Mouse (Mus musculus) embryo, embryonic 9.5 days (tissue): Measurements from ENCODE around the gene Cstf2.

Experiments
- DNase-seq: peaks from one replicate; pipeline ENCODE4 v3.0.0-alpha.2; 2017; ENCODE audit errors: extremely low spot score

Gene Cstf2

DNA sequence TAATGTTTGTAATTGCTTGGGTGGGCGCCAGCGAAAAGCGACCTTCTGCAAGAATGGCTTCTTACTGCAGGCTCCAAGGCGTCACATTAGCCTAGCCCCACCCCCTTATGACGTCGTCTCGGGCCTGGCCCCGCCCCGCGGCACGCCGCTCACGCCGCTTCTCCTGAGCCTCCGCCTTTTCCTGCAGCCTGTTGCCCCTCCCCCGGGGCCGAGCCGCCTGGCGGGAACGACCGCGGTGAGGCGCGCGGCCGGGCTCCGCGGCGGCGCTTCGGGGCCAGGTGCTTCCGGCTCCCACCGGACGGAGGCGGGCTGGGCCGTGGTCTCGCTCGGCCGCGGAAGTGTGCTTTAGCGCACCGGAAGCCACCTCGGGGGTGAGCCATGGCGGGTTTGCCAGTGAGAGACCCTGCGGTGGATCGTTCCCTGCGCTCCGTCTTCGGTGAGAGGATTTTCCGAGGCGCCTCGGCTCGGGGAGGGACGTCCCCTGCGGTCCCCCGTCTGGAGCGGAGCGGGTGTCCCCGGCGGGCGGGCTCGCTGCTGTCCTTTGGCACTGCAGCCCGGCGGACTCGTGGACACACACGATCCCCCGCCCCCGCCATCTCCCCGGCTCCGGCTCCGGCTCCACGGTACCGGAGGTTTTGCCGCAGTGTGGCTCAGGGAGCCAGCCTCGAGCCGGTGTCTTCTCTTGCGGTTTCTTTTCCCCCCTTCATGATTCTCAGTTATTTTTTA lies at the start of gene Cstf2:
Cstf2 (plus strand) TSS at position 201 of the 726 bp plus-strand sequence.
- peak; percentile 86 for DNase-seq

GRCm38 (mm10) chrX:134019005-134019404 lies 40.0 kb upstream of the Cstf2 start:
- peak; percentile 64 for DNase-seq

DNA sequence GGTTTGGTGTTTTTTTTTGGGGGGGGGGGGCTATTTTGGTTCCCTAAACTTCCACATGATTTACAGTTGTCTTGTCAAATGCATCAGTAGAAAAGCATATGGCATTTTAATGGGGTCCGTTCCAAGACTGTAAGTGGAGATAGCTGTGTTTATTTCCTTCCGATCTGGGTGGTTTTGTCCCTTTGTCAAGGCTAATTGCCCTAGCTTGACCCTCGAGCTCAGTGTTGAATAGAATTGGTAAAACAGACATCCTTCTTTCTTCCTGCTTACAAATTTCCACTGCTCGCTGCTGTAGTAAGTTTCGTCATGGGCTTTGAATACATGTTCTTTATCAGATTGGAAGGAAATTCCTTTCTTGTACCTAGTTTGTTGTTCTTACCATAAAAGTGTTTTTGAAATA lies 38.3 kb upstream of the Cstf2 start:
- DNase-seq, result no peak

DNA sequence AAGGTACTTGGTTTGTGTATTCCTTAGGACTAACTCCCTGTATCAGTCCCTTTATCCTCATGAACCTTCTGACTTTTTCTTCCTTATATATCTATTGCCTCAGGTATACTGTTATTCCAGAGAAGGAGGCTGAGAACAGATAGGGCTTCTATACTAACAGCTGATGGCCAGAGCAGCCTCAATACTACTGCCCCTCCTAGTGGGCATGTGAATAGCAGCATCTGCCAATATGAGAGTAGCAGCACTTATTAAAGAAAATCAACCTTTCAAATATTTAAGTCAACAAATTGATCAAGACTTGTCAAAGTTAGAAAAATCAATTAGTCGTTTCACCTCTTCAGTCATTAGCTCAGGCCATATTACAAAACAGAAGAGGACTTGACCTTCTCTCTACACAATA lies 10.0 kb upstream of the Cstf2 start:
- no peak for DNase-seq

DNA sequence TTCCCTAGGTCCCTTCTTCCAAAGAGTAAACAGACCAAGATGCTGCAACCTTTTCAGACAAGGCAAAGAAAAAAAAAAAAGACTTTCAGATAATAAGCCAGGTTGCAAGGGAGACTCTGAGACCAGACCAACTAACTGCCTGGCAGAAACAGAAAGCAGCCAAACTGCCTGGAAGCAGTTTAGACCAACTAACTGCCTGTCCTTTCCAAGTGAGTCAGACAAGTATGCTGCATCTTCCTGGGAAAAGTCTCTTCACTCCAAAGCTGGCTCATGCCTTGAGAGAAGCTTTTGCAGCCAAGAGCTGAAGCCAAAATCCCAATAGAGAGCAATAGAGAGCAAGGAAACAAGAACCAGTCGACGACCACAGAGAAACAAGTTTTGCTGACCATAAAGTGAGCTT lies 2.1 kb upstream of the Cstf2 start:
- DNase-seq, result no peak

- no peak for DNase-seq
These were observed 729 bp upstream of the Cstf2 start for GRCm38 (mm10) chrX:134058040-134058875.

DNA sequence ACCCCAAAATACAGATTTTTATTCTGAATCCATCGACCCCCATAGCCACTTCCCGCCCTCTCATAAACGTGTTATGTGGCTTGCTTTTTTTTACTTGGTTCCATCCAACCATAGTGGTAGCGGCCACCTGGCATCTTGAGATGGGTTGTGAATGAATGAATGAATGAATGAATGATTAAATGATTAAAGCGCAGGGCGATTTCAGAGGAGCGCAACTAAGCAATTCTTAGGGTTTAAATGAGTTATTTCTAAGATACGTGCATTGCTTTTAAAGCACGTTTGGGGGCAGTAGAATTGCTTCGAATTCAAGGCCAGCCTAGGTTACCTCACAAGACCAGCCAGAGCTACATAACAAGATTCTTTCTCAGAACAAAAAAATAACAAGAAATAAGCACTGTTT lies 777 bp downstream of the Cstf2 start:
- peak; percentile 6 for DNase-seq

- no peak for DNase-seq
These were observed 26.5 kb downstream of the Cstf2 start for GRCm38 (mm10) chrX:134085453-134085852.

- DNase-seq, result no peak
These were observed 43.7 kb downstream of the Cstf2 start for GRCm38 (mm10) chrX:134102641-134103040.

DNA sequence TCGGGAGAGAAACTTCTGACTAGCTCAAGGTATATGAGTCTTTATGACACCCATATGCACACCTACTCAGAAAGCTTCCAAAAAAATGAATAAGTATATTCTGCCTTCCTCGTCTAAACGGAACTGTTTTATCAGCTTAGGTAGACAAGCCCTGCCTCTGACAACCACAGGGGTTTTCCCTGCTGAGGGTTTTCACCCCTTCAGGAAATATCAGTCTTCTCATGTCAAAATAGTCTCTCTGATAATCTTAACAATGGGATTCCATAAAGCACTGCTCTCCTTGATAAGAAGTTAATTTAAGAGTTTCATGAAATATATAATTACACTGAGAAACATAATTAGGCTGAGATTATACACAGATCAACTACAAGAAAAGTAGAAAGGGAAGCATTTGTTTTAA lies 52.8 kb downstream of the Cstf2 start:
- DNase-seq, result no peak

- no peak for DNase-seq
These were observed 57.4 kb downstream of the Cstf2 start for GRCm38 (mm10) chrX:134116417-134116816.

- DNase-seq, result no peak
These were observed 69.6 kb downstream of the Cstf2 start for GRCm38 (mm10) chrX:134128549-134128948.

DNA sequence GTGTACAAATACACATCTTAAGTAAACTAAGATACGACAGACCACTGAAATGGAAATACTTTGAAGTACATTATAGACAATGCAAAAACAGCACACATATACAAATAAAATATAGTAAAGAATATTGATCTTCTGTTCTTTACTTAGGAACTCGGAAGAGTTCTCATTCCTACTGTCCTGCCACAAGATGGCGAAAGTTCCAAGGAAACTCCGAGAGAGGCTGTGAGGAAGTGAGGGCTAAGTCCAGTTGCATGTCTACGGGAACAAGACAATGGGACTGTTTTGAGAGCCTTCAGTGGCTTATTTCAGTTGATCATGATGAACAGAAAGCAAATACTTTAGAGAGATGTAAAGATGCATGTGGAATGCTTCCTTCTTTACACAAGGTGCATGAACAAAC lies 73.3 kb downstream of the Cstf2 start:
- peak; percentile 8 for DNase-seq

- peak; percentile 1 for DNase-seq
These were observed 74.8 kb downstream of the Cstf2 start for GRCm38 (mm10) chrX:134133821-134134220.
